Mouse (Mus musculus) G1E (cell line): ENCODE results near the gene Tfcp2.

Source experiments
- CTCF ChIP-seq: IDR thresholded peaks from 2 replicates; pipeline ENCODE4 v1.5.1; 2012; ENCODE audit warnings: low read depth, low read length, inconsistent platforms, mixed read lengths
- GATA2 ChIP-seq: IDR thresholded peaks from 2 replicates; pipeline ENCODE4 v1.6.1; 2012; ENCODE audit warnings: low read depth, low read length, inconsistent platforms, borderline replicate concordance
- POLR2AphosphoS5 ChIP-seq: IDR thresholded peaks from 2 replicates; pipeline ENCODE4 v1.6.1; 2012; ENCODE audit warnings: low read depth, low read length, inconsistent platforms; ENCODE audit not compliant: insufficient replicate concordance
- TAL1 ChIP-seq: conservative IDR thresholded peaks from 2 replicates; pipeline ENCODE4 v1.6.1; 2012; ENCODE audit warnings: low read depth, low read length, inconsistent platforms, mixed read lengths

DNA sequence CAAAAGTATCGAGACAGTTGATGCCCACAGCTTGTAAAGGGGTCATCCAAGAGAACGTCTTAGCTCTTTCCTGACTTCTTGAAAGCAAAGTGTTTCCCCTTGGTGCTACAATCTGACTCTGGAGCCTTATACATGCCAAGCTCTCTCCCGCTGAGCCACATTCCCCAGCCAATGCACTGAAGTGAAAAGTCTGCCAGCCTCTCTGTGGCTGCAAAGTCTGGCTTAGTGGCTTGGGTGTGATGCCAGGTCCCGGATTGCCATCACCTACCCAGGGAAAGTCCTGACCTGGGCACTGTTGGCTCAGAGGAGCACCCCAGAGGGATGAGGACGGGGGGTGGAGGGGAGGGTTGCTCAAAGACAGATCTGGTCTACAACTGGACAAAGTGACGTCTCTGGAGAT is 25.0 kb upstream of the Tfcp2 start:
- TF ChIP-seq CTCF (no peak), POLR2AphosphoS5 (no peak), TAL1 (no peak), GATA2 (no peak)
